8 mouse cellular contexts compared by ENCODE assay signal in the genomic region with DNA sequence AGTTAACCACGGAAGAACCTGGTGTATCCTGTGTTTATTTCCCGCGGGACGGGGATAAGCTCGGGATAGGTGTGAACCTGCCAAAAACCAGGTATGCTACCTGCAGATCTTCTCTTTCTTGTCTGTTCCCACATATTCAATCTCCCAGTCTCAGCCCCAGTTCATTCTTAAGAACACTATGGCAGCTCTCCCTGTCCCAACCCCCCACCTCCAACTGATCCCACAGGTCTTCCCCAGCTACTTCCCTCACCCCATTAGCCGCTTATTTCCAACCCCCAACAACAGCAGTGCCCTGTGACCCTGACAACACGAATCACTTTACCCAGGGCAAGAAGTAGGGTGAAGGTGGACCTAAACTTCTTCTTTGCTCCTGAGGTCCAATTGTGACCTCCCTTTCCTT. TPM values are rescaled to one million over a fixed set of nuclear protein-coding genes. Genes with fewer than 3 reads are reported as not detected.
A peak's percentile ranks its signal among the peaks of the same experiment; 100 is the strongest.
DNase-seq lines count a peak whose midpoint lies in the region; ATAC-seq and TF ChIP-seq lines count a peak whose summit lies in the region.

No protein-coding gene starts in this region.

- H3K4me2 ChIP-seq in heart, embryonic 13.5 days: peak overlapping the region; percentile 70
- H3K4me2 ChIP-seq in hindbrain, embryonic 13.5 days: peak overlapping the region; percentile 46
- peak overlapping the region; percentile 39 for H3K4me2 ChIP-seq in midbrain, embryonic 12.5 days (replicated peaks)

- peak overlapping the region; percentile 49 for H3K4me3 ChIP-seq in heart, embryonic 13.5 days
- H3K4me3 ChIP-seq in MEL (ENCODE audit: control insufficient read depth in 1 of 2, insufficient read depth in 1 of 2, low read depth in 2 of 2, low read length in 2 of 2): peak overlapping the region in 1 of 2 experiments; percentile 37; a peak in 2 of 4 replicates
- H3K4me3 ChIP-seq in hindbrain, embryonic 13.5 days: no peak overlapping the region
- H3K4me3 ChIP-seq in midbrain, embryonic 12.5 days: 0 out of 2 replicates have a peak overlapping the region, but pooled peaks have one; percentile 18

- no peak overlapping the region for H3K27ac ChIP-seq in heart, embryonic 13.5 days (replicated peaks)
- H3K27ac ChIP-seq in MEL (ENCODE audit: control insufficient read depth, low read depth, low read length): no peak overlapping the region
- H3K27ac ChIP-seq in hindbrain, embryonic 13.5 days: no peak overlapping the region
- H3K27ac ChIP-seq in midbrain, embryonic 12.5 days (replicated peaks): no peak overlapping the region

- H3K36me3 ChIP-seq in heart, embryonic 13.5 days: peaks cover 9% of the 10 kb centered on the region
- peaks cover 0 to 6% of the 10 kb centered on the region in 2 experiments; a peak in 2 of 4 replicates for H3K36me3 ChIP-seq in MEL (ENCODE audit: control insufficient read depth in 1 of 2, insufficient read depth in 2 of 2, low read length in 2 of 2)
- no peaks in the 10 kb centered on the region for H3K36me3 ChIP-seq in hindbrain, embryonic 13.5 days
- H3K36me3 ChIP-seq in midbrain, embryonic 12.5 days: no peaks in the 10 kb centered on the region

- no peak for TF ChIP-seq EP300 in MEL (IDR thresholded peaks at IDR 0.05; ENCODE audit: low read depth in 1 of 2, low read length in 2 of 2)

- no peak for ATAC-seq in heart, embryonic 13.5 days (ENCODE audit: extremely low read depth, insufficient number of reproducible peaks, low FRiP score, low TSS enrichment)
- peak; percentile 66; the same call in 1 of the 2 replicates for ATAC-seq in hindbrain, embryonic 13.5 days (ENCODE audit: low FRiP score)
- ATAC-seq in midbrain, embryonic 12.5 days (ENCODE audit: low FRiP score, low read depth): peak; percentile 63; the same call in 1 of the 2 replicates

- 0 out of 6 replicates have a peak, but pooled peaks of 1 of the 3 experiments have one; percentile 13 for TF ChIP-seq CTCF in MEL (IDR thresholded peaks at IDR 0.05 in 2 of 3, conservative IDR thresholded peaks at IDR 0.05 in 1 of 3; ENCODE audit: control insufficient read depth in 1 of 3, insufficient read depth in 1 of 3, low read depth in 2 of 3, low read length in 3 of 3, poor library complexity in 1 of 3, severe bottlenecking in 1 of 3)

- H3K27me3 ChIP-seq in heart, embryonic 13.5 days (replicated peaks): no peaks in the 10 kb centered on the region
- H3K27me3 ChIP-seq in MEL (ENCODE audit: control insufficient read depth in 1 of 2, insufficient read depth in 2 of 2, low read length in 2 of 2): no peaks in the 10 kb centered on the region
- no peaks in the 10 kb centered on the region for H3K27me3 ChIP-seq in hindbrain, embryonic 13.5 days
- H3K27me3 ChIP-seq in midbrain, embryonic 12.5 days: no peaks in the 10 kb centered on the region

- no peaks in the 10 kb centered on the region; the same call in 1 of the 2 replicates for H3K9me3 ChIP-seq in heart, embryonic 13.5 days
- H3K9me3 ChIP-seq in MEL (replicated peaks; ENCODE audit: insufficient read depth, low read length): no peaks in the 10 kb centered on the region
- H3K9me3 ChIP-seq in hindbrain, embryonic 13.5 days: no peaks in the 10 kb centered on the region
- no peaks in the 10 kb centered on the region for H3K9me3 ChIP-seq in midbrain, embryonic 12.5 days

- H3K79me2 ChIP-seq in MEL (ENCODE audit: control insufficient read depth, insufficient read depth, low read length, poor library complexity): no peaks in the 10 kb centered on the region; the same call in none of the 2 replicates

- TF ChIP-seq RAD21 in MEL (IDR thresholded peaks at IDR 0.05; ENCODE audit: low read depth, low read length): no peak

- H3K9ac ChIP-seq in heart, embryonic 13.5 days: peak overlapping the region; percentile 76
- 0 out of 2 replicates have a peak overlapping the region, but pooled peaks have one; percentile 18 for H3K9ac ChIP-seq in MEL (ENCODE audit: control insufficient read depth, low read depth, low read length, poor library complexity, severe bottlenecking)
- H3K9ac ChIP-seq in hindbrain, embryonic 13.5 days: no peak overlapping the region
- H3K9ac ChIP-seq in midbrain, embryonic 12.5 days (replicated peaks): no peak overlapping the region

- peaks cover 13% of the 10 kb centered on the region for H3K4me1 ChIP-seq in heart, embryonic 13.5 days
- H3K4me1 ChIP-seq in MEL (ENCODE audit: control insufficient read depth in 1 of 2, insufficient read depth in 2 of 2, low read length in 2 of 2): peaks cover 0 to 14% of the 10 kb centered on the region in 2 experiments; a peak in 2 of 4 replicates
- no peaks in the 10 kb centered on the region for H3K4me1 ChIP-seq in hindbrain, embryonic 13.5 days (replicated peaks)
- H3K4me1 ChIP-seq in midbrain, embryonic 12.5 days: peaks cover 4% of the 10 kb centered on the region; the same call in 1 of the 2 replicates

- DNase-seq in heart, postnatal 4 days: no peak
- DNase-seq in MEL (ENCODE audit: low read depth, low spot score): no peak
- DNase-seq in left cerebral cortex, adult 8-10 months (ENCODE audit: low spot score in 2 of 2): no peak
- DNase-seq in cerebellum, adult 11-12 months: no peak
- no peak for DNase-seq in gastrocnemius, adult 8-10 months (ENCODE audit: low spot score in 2 of 2)

- 9% methylated on average over 7 of the region's 7 CpGs for WGBS in heart, embryonic 13.5 days
- 14% methylated on average over 7 of the region's 7 CpGs for WGBS in hindbrain, embryonic 13.5 days
- WGBS in midbrain, embryonic 12.5 days: 11% methylated on average over 7 of the region's 7 CpGs

- TF ChIP-seq POLR2A in MEL (IDR thresholded peaks at IDR 0.05; ENCODE audit: control insufficient read depth in 1 of 2, insufficient read depth in 1 of 2, low read depth in 1 of 2, low read length in 2 of 2, poor library complexity in 1 of 2): no peak

TF ChIP-seq in MEL, 35 proteins besides CTCF, POLR2A, EP300 and RAD21:
- TF ChIP-seq USF1 (IDR thresholded peaks at IDR 0.05; ENCODE audit: low read depth, low read length) (no peak), MXI1 (IDR thresholded peaks at IDR 0.05; ENCODE audit: low read depth, low read length) (no peak), POLR2AphosphoS5 (IDR thresholded peaks at IDR 0.05; ENCODE audit: borderline replicate concordance, low read depth, low read length) (no peak), UBTF (IDR thresholded peaks at IDR 0.05; ENCODE audit: borderline replicate concordance, insufficient read depth, low read depth, low read length) (no peak), ELF1 (IDR thresholded peaks at IDR 0.05; ENCODE audit: low read depth, low read length) (no peak), JUND (IDR thresholded peaks at IDR 0.05; ENCODE audit: low read depth, low read length) (no peak)

RNA-seq across cellular contexts. Expression of gene Ulbp1, which starts 3.0 kb away (rescaled TPM):
- 6.1 and 7.1 TPM in 2 replicates for polyA plus RNA-seq in heart, embryonic 13.5 days (2015; fragmentation: Nextera tagmentation; extraction: Ambion mirVana)
- total RNA-seq in heart, postnatal 4 days (2021): 10 to 100 TPM; 56.3 to 62.6 TPM
- total RNA-seq in MEL (2012; rRNA removed): 3.6 and 4.8 TPM in 2 replicates
- 1 to 10 TPM in 1 of 2 experiments, not detected in 1; 5.3 TPM for polyA plus RNA-seq in MEL (2012; ENCODE audit: insufficient read depth in 1 of 2, insufficient read length in 2 of 2, low read depth in 1 of 2, low replicate concordance in 2 of 2, missing spikeins in 1 of 2)
- 0.83 and 1.3 TPM in 2 replicates for polyA plus RNA-seq in hindbrain, embryonic 13.5 days (2015; fragmentation: Nextera tagmentation; extraction: Ambion mirVana)
- 0.84 and 1.3 TPM in 2 replicates for polyA plus RNA-seq in midbrain, embryonic 12.5 days (2016; fragmentation: Nextera tagmentation; extraction: Ambion mirVana)
- under 1 TPM in 2 of 4 experiments, not detected in 2; 0.09 to 0.46 TPM for total RNA-seq in left cerebral cortex, adult 8-10 months (2022)
- total RNA-seq in gastrocnemius, adult 8-10 months (2022): under 1 TPM in 3 of 4 experiments, not detected in 1; 0.05 to 0.13 (median 0.12) TPM

Comparison
In these comparisons a context has a peak if more than half of its experiments do, and no peak if none do; other contexts are left out.
1. H3K9ac ChIP-seq: peak in heart, embryonic 13.5 days (single experiment) and MEL (single experiment); none in hindbrain, embryonic 13.5 days (single experiment) and midbrain, embryonic 12.5 days (single experiment).
2. Peak in every context shown above with its lines, with median percentiles within 50 percentile points of each other: H3K4me2 ChIP-seq.